Comparison of ENCODE assay signal across 23 mouse cellular contexts in the genomic region with DNA sequence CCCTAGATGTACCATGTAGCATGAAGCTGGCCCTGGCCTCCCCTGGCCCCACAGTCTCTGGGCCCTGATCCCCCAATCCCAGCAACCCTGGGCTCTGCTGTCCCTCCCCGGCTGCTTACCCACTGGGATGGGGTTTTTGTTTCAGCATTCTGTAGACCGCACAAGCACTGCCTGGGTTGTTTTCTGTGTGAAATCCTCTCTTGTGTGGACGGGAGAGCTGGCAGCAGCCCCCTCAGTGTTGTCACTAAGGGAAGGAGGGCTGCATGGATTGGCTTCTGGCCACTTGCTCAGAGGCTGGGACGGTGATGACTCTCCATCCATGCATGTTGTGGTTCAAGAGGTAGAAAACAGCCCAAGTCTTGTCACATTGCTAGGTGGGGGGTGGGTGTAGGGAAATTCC.
A peak's percentile ranks its signal among the peaks of the same experiment; 100 is the strongest.
DNase-seq lines count a peak whose midpoint lies in the region; ATAC-seq and TF ChIP-seq lines count a peak whose summit lies in the region.
"Had no signal": no experiment of that assay in that cellular context is flagged by ENCODE, and none has a peak within 500 bp of the region (broad histone marks: within the 10 kb centered on the region; RNA-seq: fewer than 3 reads in every experiment).

No protein-coding gene starts in this region.

- DNase-seq in left cerebral cortex, postnatal 4 days, result peak; percentile 34
- no peak for DNase-seq in left cerebral cortex, postnatal 14 days (ENCODE audit: low spot score in 2 of 2)
- peak; percentile 41 for DNase-seq in 3T3-L1 (ENCODE audit: low read depth, low spot score)
- peak; percentile 48 for DNase-seq in brain, embryonic 14.5 days (ENCODE audit: low read depth)
- DNase-seq in kidney, adult 11 months, result no peak
- DNase-seq: adrenal gland, postnatal 14 days; cerebellum, postnatal 25 days; gastrocnemius, postnatal 25 days; heart, adult 18-20 months; kidney, adult 18-20 months; kidney, postnatal 14 days; liver, postnatal 0 days; thymus, postnatal 25 days had no signal

- H3K4me2 ChIP-seq in forebrain, embryonic 16.5 days (ENCODE audit: low read length), result no peak overlapping the region
- no peak overlapping the region for H3K4me2 ChIP-seq in forebrain, embryonic 15.5 days (replicated peaks)
- H3K4me2 ChIP-seq: embryonic facial prominence, embryonic 12.5 days; heart, embryonic 13.5 days; limb, embryonic 12.5 days; liver, embryonic 11.5 days; stomach, embryonic 15.5 days had no signal

- no peak overlapping the region for H3K9ac ChIP-seq in forebrain, embryonic 16.5 days (replicated peaks; ENCODE audit: low read depth, low read length)
- H3K9ac ChIP-seq in forebrain, embryonic 15.5 days (replicated peaks), result no peak overlapping the region
- H3K9ac ChIP-seq: embryonic facial prominence, embryonic 12.5 days; heart, embryonic 13.5 days; limb, embryonic 12.5 days; liver, postnatal 0 days; stomach, embryonic 15.5 days had no signal

- no peak for TF ChIP-seq POLR2A in brain, embryonic 14.5 days (IDR thresholded peaks at IDR 0.05; ENCODE audit: borderline replicate concordance, extremely low read depth, insufficient read depth, insufficient read length, poor library complexity, severe bottlenecking)

- WGBS in forebrain, embryonic 16.5 days, result 36% methylated on average over 4 of the region's 4 CpGs
- 43% methylated on average over 4 of the region's 4 CpGs for WGBS in forebrain, embryonic 15.5 days

- ATAC-seq in forebrain, embryonic 16.5 days, result peak; percentile 47; the same call in 1 of the 2 replicates
- no peak for ATAC-seq in forebrain, embryonic 15.5 days (replicated peaks)
- ATAC-seq: liver, postnatal 0 days; lung, postnatal 0 days had no signal

- intact Hi-C loops in left cerebral cortex, postnatal 4 days (cut with DNase I), result no loop called here
- intact Hi-C loops in left cerebral cortex, postnatal 14 days (cut with DNase I), result no loop called here

- no peaks in the 10 kb centered on the region for H3K27me3 ChIP-seq in forebrain, embryonic 16.5 days (replicated peaks; ENCODE audit: control insufficient read depth, insufficient read depth, low read length)
- H3K27me3 ChIP-seq in forebrain, embryonic 15.5 days, result no peaks in the 10 kb centered on the region
- H3K27me3 ChIP-seq: embryonic facial prominence, embryonic 12.5 days; heart, embryonic 13.5 days; limb, embryonic 12.5 days; stomach, embryonic 15.5 days had no signal

- no peaks in the 10 kb centered on the region for H3K9me3 ChIP-seq in forebrain, embryonic 16.5 days (ENCODE audit: control insufficient read depth, low read length)
- no peaks in the 10 kb centered on the region for H3K9me3 ChIP-seq in forebrain, embryonic 15.5 days
- H3K9me3 ChIP-seq: embryonic facial prominence, embryonic 12.5 days; heart, embryonic 13.5 days; limb, embryonic 12.5 days; stomach, embryonic 15.5 days had no signal

- TF ChIP-seq CTCF in brain, embryonic 14.5 days (IDR thresholded peaks at IDR 0.05; ENCODE audit: borderline replicate concordance, extremely low read depth, insufficient read depth, insufficient read length), result no peak

- H3K36me3 ChIP-seq in forebrain, embryonic 16.5 days (ENCODE audit: control insufficient read depth, insufficient read depth), result no peaks in the 10 kb centered on the region
- no peaks in the 10 kb centered on the region for H3K36me3 ChIP-seq in forebrain, embryonic 15.5 days
- H3K36me3 ChIP-seq: embryonic facial prominence, embryonic 12.5 days; heart, embryonic 13.5 days; limb, embryonic 12.5 days; stomach, embryonic 15.5 days had no signal

- H3K4me3 ChIP-seq in forebrain, embryonic 16.5 days (replicated peaks; ENCODE audit: low read length), result no peak overlapping the region
- no peak overlapping the region for H3K4me3 ChIP-seq in forebrain, embryonic 15.5 days
- H3K4me3 ChIP-seq: embryonic facial prominence, embryonic 12.5 days; heart, embryonic 13.5 days; limb, embryonic 12.5 days; myocyte; stomach, embryonic 15.5 days had no signal

- no peak overlapping the region for H3K27ac ChIP-seq in forebrain, embryonic 16.5 days (ENCODE audit: low read length)
- no peak overlapping the region for H3K27ac ChIP-seq in forebrain, embryonic 15.5 days (replicated peaks)
- H3K27ac ChIP-seq: embryonic facial prominence, embryonic 12.5 days; heart, embryonic 13.5 days; limb, embryonic 12.5 days; macrophage; stomach, embryonic 15.5 days had no signal

- H3K4me1 ChIP-seq in forebrain, embryonic 16.5 days (replicated peaks; ENCODE audit: control insufficient read depth, insufficient read depth, low read length), result 0 out of 2 replicates have a peak, but pooled peaks cover 2% of the 10 kb centered on the region
- H3K4me1 ChIP-seq in forebrain, embryonic 15.5 days, result 0 out of 2 replicates have a peak, but pooled peaks cover 4% of the 10 kb centered on the region
- H3K4me1 ChIP-seq: embryonic facial prominence, embryonic 12.5 days; limb, embryonic 12.5 days; stomach, embryonic 15.5 days had no signal

Comparison
In these comparisons a context has a peak if more than half of its experiments do, and no peak if none do; other contexts are left out.
1. DNase-seq: peak in left cerebral cortex, postnatal 4 days (single experiment), 3T3-L1 (single experiment) and brain, embryonic 14.5 days (single experiment); none in left cerebral cortex, postnatal 14 days (0 of 2) and kidney, adult 11 months (single experiment).